Mouse (Mus musculus) mouse embryonic stem cell (cell line): Measurements from ENCODE around the gene B4gat1.

ENCODE experiments used
- in situ Hi-C, 2 experiments: fragments of 300-500 bp; cut with MboI; formaldehyde crosslinking; loops; 1 replicate in 1 of 2; 3 replicates in 1 of 2; pipeline ENCODE4 v1.14.3; 2019 to 2020; ENCODE audit warnings: low sequenced_read_pairs in 2 of 2, low pct_unique_long_range_greater_than_20kb in 1 of 2, mixed read lengths in 1 of 2; ENCODE audit not compliant: unreplicated experiment in 1 of 2

The B4gat1 gene

GRCm38 (mm10) chr19:5052853-5053252, 14.2 kb downstream of the B4gat1 start:
- in situ Hi-C loops, result no loop called here

GRCm38 (mm10) chr19:5053909-5054308, 15.3 kb downstream of the B4gat1 start:
- in situ Hi-C loops, result no loop called here

- in situ Hi-C loops, result no loop called here
These were observed 17.6 kb downstream of the B4gat1 start for GRCm38 (mm10) chr19:5056251-5056650.

- in situ Hi-C loops, result no loop called here
These were observed 19.5 kb downstream of the B4gat1 start for GRCm38 (mm10) chr19:5057876-5058775.

GRCm38 (mm10) chr19:5058801-5059771, 20.5 kb downstream of the B4gat1 start:
- in situ Hi-C loops, result no loop called here

GRCm38 (mm10) chr19:5060365-5061330, 22.0 kb downstream of the B4gat1 start:
- in situ Hi-C loops, result no loop called here

GRCm38 (mm10) chr19:5062041-5062440, 23.4 kb downstream of the B4gat1 start:
- in situ Hi-C loops, result no loop called here

GRCm38 (mm10) chr19:5062446-5062845, 23.8 kb downstream of the B4gat1 start:
- in situ Hi-C loops, result no loop called here

GRCm38 (mm10) chr19:5065104-5065503, 26.5 kb downstream of the B4gat1 start:
- in situ Hi-C loops, result no loop called here

GRCm38 (mm10) chr19:5067040-5067799, 28.6 kb downstream of the B4gat1 start:
- in situ Hi-C loops, result no loop called here

GRCm38 (mm10) chr19:5067867-5068569, 29.4 kb downstream of the B4gat1 start, which contains the start of gene Cd248:
Gene Cd248, plus strand, starts transcription at chr19:5068078.
- in situ Hi-C loops, result no loop called here

GRCm38 (mm10) chr19:5068570-5069234, 30.1 kb downstream of the B4gat1 start:
- in situ Hi-C loops, result no loop called here

GRCm38 (mm10) chr19:5069486-5069885, 30.9 kb downstream of the B4gat1 start:
- in situ Hi-C loops, result no loop called here

- in situ Hi-C loops, result no loop called here
These were observed 31.4 kb downstream of the B4gat1 start for GRCm38 (mm10) chr19:5069978-5070377.

GRCm38 (mm10) chr19:5071077-5071476, 32.5 kb downstream of the B4gat1 start:
- in situ Hi-C loops, result no loop called here

GRCm38 (mm10) chr19:5071545-5072369, 33.1 kb downstream of the B4gat1 start:
- in situ Hi-C loops, result no loop called here
